Mouse (Mus musculus): ENCODE measurements around the gene Gm45062. TPM values are rescaled to one million over a fixed set of nuclear protein-coding genes. Genes with fewer than 3 reads are reported as not detected.

Gene Gm45062
- polyA plus RNA-seq, 1 experiment from 2014 or later = 16.2 TPM

DNA sequence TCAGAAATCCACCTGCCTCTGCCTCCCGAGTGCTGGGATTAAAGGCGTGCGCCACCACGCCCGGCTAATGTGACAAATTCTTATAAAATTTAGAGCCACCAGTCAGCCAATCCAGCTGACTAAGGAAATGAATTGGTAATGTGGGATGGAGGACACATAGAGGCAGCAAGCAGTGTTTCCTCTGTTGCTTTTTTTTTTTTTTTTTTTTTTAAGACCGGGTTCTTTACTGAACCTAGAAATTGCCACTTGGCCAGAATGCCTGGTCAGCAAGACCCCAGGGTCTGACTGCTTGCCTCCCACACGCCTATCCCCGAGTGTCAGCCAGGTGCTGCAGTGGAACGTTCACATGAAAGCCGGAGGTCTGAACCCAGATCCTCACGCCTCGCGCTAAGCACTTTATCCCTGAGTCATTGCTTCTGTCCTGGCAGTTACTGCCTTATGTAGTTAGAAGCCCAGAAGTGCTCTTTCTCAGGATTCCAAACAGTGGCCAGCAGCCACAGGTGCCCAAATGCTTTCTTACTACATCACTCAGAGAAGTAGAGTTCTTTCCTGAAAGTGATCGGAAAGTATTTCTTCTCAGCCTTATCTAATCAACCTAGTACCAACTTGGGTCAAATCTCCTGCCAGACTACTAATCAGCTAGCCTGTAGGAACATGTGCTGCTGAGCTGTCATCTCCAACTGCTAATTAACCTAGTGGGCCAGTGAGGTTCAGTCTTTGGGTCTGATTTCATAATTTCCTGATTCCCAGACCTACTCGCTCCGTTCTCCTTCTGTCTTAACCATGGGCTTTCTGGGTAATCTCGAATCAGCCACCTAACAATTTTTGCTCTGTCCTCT is 225.4 kb downstream of the Gm45062 start:
- Histone ChIP-seq H3K27ac (no peak overlapping the region), H3K9me3 (replicated peaks) (no peaks in the 10 kb centered on the region), H3K4me1 (peaks cover 13% of the 10 kb centered on the region), H3K27me3 (ENCODE audit: low read depth, poor library complexity, severe bottlenecking) (no peaks in the 10 kb centered on the region), H3K4me3 (no peak overlapping the region), H3K36me3 (no peaks in the 10 kb centered on the region)
- 90% methylated on average over 17 of the region's 17 CpGs for WGBS
- no peak for DNase-seq (ENCODE audit: low spot score)

DNA sequence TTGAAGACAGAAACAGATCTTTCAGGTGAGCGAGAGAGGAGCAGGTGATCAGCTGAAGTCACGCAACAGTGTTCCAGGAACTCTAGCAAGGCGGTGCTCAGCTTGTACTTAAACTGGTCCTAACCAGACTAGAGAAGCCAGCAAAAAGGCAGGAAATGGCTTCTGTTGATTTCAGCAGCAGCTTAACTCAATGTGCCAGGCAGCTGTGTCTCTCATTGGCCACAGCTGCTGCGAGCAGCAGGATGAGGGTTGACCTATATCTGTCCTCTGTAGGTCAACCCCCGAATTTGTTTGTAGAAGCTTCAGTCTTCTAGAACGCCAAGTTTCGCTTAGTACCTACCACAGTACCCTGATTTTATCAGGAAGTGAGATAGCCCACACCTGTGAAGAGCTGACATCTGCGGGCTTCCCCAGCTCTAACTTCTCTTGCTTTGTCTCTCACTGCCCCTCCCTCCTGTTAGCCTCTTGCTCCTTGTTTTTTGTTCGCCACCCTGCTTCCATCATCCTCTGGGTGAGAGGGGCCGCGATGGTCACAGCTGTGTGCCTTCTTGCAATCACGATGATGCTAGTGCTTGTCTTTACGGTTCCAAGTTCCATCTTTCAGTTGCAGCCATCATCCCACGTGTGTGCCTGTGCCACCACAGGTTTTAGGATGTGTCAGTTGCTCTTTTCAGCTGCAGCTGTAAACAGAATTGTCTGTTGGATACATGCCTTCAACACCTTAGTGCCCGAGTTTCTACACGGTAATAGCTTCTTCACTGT is 226.3 kb downstream of the Gm45062 start:
- no peak overlapping the region for H3K4me3 ChIP-seq
- WGBS = 88% methylated on average over 16 of the region's 16 CpGs
- H3K27me3 ChIP-seq (ENCODE audit: low read depth, poor library complexity, severe bottlenecking) = no peaks in the 10 kb centered on the region
- no peak overlapping the region for H3K27ac ChIP-seq
- no peaks in the 10 kb centered on the region for H3K9me3 ChIP-seq (replicated peaks)
- no peak for DNase-seq (ENCODE audit: low spot score)
- peaks cover 13% of the 10 kb centered on the region for H3K4me1 ChIP-seq
- H3K36me3 ChIP-seq = no peaks in the 10 kb centered on the region

DNA sequence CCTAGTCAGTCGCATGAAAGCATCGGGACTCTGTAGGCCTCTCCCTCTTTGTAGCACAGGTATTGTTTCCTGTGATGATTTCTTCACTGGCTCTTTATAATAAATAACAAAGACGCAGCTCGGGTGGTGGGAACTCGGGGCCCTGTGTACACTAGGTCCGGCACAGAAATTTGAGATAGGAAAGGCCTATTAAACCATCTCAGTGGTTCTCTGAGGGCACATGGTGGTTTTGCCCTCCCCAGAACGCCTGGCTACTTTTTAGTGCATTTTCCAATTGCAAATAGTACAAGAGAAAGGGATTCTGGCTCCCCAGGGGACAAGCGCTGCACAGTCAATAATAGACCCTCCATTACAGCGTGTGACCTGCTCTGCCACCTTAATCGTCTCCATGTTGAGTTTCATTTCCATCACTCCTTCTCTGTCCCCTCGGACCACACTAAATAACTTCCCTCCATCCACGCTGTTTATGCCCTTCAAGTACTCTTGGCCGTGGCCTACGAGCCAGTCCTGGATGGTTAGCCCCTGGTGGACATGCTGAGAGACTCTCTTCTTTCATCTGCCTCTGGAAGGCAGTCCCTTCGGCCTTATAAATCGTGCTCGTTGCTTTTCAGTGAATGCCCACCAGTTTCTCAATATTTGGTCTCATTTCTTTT is 227.3 kb downstream of the Gm45062 start:
- 89% methylated on average over 17 of the region's 17 CpGs for WGBS
- no peaks in the 10 kb centered on the region for H3K9me3 ChIP-seq (replicated peaks)
- DNase-seq (ENCODE audit: low spot score) = no peak
- H3K27me3 ChIP-seq (ENCODE audit: low read depth, poor library complexity, severe bottlenecking) = no peaks in the 10 kb centered on the region
- no peaks in the 10 kb centered on the region for H3K36me3 ChIP-seq
- H3K4me3 ChIP-seq = no peak overlapping the region
- peak overlapping the region; percentile 44; the same call in 1 of the 2 replicates for H3K27ac ChIP-seq
- peaks cover 13% of the 10 kb centered on the region for H3K4me1 ChIP-seq

DNA sequence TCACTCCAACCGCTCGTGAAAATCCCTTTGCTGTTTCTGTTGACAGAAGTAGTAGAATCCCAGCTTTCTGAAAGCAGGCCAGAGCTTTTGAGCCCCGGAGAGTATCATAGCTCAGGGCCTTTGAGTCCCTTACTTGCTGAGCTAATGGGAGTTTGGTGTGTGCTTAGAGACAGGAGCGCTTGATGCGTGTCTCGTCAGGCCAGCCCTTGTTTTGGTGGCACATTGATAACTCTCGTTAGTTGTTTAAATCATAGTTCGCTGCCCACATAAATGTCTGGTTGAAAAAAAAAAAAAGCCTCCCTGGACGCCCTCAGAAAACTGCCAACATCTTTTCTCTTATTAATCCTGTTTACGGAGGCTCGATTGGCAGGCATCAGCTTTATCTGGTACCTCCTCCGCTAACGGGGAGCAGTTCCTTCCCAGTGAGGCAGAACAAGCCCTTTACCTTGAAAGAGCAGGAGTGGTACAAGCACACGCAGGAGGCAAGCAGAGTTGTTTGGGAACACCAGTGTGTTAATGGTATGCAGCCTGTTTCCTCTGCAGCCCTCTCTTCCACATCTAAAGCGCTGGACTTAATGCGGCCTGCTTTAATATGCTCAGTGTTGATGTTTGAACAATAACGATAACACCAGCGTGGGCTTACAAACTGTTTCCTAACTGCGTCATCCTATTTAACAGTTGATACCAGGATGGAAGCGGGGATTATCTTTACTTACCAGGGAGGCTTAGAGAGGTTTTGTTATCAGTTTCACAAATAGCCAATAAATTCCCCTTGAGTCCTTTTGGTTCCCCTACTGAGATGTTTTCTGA is 228.0 kb downstream of the Gm45062 start:
- no peaks in the 10 kb centered on the region for H3K36me3 ChIP-seq
- H3K27ac ChIP-seq = peak overlapping the region; percentile 44; the same call in 1 of the 2 replicates
- no peaks in the 10 kb centered on the region for H3K27me3 ChIP-seq (ENCODE audit: low read depth, poor library complexity, severe bottlenecking)
- no peak for DNase-seq (ENCODE audit: low spot score)
- peaks cover 13% of the 10 kb centered on the region for H3K4me1 ChIP-seq
- H3K4me3 ChIP-seq = no peak overlapping the region
- WGBS = 68% methylated on average over 20 of the region's 20 CpGs
- H3K9me3 ChIP-seq (replicated peaks) = no peaks in the 10 kb centered on the region

DNA sequence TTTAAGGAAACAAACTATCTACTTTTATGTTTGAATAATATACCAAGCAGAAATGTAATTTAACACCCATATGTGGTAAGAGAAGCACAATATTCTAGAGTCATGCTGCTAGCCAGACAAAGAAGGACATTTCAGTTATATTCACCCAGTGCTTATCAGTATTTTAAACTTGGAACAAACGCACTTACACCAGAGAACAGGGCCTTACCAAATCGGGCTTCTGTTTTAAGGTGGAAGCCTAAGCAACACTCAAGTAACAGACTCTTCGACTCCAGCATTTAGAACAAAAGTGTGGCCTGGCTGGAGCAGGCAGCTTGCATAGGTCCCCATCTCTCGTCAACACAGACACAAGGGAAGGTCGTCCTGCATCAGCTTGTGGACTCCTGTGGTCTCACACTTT is 229.0 kb downstream of the Gm45062 start:
- H3K4me1 ChIP-seq = peaks cover 13% of the 10 kb centered on the region
- H3K4me3 ChIP-seq = no peak overlapping the region
- 63% methylated on average over 5 of the region's 5 CpGs for WGBS
- H3K27me3 ChIP-seq (ENCODE audit: low read depth, poor library complexity, severe bottlenecking) = no peaks in the 10 kb centered on the region
- H3K27ac ChIP-seq = no peak overlapping the region
- H3K9me3 ChIP-seq (replicated peaks) = no peaks in the 10 kb centered on the region
- no peaks in the 10 kb centered on the region for H3K36me3 ChIP-seq
- DNase-seq (ENCODE audit: low spot score) = no peak

DNA sequence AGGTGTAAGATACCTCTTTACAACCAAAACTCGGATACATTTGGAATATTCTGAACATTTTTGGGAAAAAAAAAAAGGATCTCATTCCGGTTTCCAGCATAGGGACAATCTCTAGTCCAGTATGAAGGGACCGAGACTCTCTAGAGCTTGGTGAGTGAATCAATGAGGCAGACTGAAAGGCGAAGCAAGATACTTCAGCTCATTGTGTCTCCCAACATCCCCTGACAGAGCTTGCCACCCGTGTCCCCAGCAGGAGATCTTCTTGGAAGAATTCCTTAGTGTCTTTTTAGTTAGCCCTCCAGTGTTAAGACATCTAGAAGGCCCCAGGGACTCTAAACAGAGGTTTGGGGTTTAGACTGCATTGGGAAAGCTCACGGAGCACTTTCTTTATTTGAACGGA is 230.0 kb downstream of the Gm45062 start:
- DNase-seq (ENCODE audit: low spot score) = no peak
- Histone ChIP-seq H3K4me3 (no peak overlapping the region), H3K36me3 (no peaks in the 10 kb centered on the region), H3K4me1 (peaks cover 13% of the 10 kb centered on the region), H3K27ac (no peak overlapping the region), H3K9me3 (replicated peaks) (no peaks in the 10 kb centered on the region), H3K27me3 (ENCODE audit: low read depth, poor library complexity, severe bottlenecking) (no peaks in the 10 kb centered on the region)
- 82% methylated on average over 7 of the region's 7 CpGs for WGBS

DNA sequence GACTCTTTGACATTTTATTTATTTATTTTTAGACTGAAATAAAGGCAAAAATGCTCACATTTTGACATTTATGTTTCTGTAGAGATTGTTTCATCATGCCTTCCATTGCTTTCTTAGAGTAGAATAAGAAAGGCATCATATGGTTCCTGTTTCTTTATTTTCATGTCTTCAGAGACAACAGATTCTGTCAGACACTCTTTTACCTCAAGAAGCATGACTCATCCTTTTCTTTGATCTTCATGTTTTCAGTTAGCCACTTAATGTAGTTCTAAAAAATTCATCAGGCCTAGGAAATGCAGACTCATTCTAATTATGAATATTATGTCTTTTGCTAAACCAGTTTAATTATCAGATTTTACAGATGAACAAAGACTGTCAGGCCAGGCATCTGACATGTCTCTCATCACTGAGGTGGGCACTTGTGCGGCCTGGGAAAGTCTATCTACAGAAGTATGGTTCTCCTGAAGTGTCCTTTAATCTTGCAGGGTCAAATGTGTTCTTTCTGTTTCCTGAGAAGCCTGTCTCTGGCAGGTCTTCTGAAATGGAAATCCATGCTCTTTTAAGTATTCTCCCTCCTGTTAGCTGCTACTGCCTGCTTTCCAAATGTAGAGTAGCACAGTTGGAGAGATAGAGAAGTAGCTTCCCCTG is 230.8 kb downstream of the Gm45062 start:
- DNase-seq (ENCODE audit: low spot score) = no peak
- no peaks in the 10 kb centered on the region for H3K9me3 ChIP-seq (replicated peaks)
- H3K27ac ChIP-seq = no peak overlapping the region
- H3K27me3 ChIP-seq (ENCODE audit: low read depth, poor library complexity, severe bottlenecking) = no peaks in the 10 kb centered on the region
- 82% methylated on average over 1 of the region's 1 CpGs for WGBS
- no peak overlapping the region for H3K4me3 ChIP-seq
- no peaks in the 10 kb centered on the region for H3K36me3 ChIP-seq
- peaks cover 13% of the 10 kb centered on the region for H3K4me1 ChIP-seq

DNA sequence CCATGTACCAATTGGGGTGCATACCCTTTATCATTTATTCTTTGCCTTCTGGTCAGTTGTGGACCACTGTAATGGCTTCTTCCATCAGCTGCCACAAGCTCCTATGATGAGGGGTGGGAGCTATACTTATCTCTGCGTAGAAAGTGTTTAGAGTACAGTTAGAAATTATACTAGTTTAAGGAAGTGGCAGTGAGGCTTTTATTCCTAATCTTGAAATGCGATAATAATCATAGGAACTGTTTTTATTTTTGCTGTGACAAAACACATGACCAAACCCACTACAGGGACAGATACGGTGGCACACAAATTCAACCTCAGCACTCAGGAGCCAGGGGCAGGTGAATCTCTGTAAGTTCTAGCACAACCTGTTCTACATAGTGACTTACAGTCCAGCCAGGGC is 233.0 kb downstream of the Gm45062 start:
- Histone ChIP-seq H3K4me1 (no peaks in the 10 kb centered on the region), H3K27me3 (ENCODE audit: low read depth, poor library complexity, severe bottlenecking) (no peaks in the 10 kb centered on the region), H3K9me3 (replicated peaks) (no peaks in the 10 kb centered on the region), H3K27ac (no peak overlapping the region), H3K4me3 (no peak overlapping the region), H3K36me3 (no peaks in the 10 kb centered on the region)
- 93% methylated on average over 3 of the region's 3 CpGs for WGBS
- no peak for DNase-seq (ENCODE audit: low spot score)

DNA sequence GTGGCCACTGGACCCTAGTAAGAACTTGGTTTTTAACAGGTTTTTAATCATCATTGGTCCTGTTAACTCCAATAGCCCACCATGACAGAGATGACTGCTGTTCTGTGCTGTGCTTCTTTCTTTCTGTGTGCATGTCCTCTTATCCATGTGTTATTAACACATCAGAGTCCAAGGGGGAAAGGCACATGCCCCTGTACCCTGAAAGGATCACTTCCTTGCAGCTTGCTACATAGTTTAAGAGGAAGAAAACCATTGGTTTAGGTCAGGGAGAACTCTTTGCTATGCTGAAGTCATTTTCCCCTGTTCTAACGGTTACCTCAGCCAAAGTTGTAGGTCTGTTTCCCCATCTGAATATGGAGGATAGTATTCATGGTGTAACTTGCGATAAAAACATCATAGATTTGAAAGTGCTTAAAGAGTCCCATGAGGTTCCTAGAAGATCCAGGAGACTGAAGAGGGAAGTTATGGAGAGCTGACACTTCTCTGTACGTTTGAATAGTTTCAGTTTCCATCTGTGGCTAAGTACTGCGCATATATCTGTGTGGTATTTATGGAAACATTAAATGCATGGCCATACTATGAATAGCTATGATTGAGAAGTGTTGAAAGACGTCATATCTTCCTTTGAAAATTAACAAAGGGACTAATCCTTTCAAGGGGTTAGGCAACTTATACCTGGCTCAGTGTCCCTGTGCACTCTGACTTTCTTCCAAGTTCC is 236.0 kb downstream of the Gm45062 start:
- Histone ChIP-seq H3K4me3 (no peak overlapping the region), H3K36me3 (no peaks in the 10 kb centered on the region), H3K27ac (no peak overlapping the region), H3K9me3 (replicated peaks) (no peaks in the 10 kb centered on the region), H3K27me3 (ENCODE audit: low read depth, poor library complexity, severe bottlenecking) (no peaks in the 10 kb centered on the region), H3K4me1 (no peaks in the 10 kb centered on the region)
- WGBS = 92% methylated on average over 5 of the region's 5 CpGs
- no peak for DNase-seq (ENCODE audit: low spot score)

DNA sequence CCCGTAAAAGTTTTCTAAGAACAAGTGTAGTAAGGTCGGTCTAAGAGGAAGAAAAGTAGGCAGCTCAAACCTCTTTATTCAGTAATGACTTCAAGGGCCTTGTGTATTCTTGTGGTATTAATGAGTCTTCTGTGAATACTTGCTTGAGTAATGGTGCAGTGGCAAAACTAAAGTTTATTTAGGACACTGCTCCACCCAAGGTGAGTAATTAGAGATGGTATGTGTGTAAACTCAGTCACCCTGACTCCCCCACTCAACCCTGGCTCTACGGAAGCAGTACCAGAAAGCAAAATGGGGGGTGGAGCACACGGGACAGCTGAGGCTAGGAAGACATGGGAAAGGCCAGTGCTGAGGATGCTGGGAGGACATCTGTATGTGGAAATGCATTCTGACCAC is 236.6 kb downstream of the Gm45062 start:
- Histone ChIP-seq H3K36me3 (no peaks in the 10 kb centered on the region), H3K4me3 (no peak overlapping the region), H3K4me1 (no peaks in the 10 kb centered on the region), H3K27me3 (ENCODE audit: low read depth, poor library complexity, severe bottlenecking) (no peaks in the 10 kb centered on the region), H3K9me3 (replicated peaks) (no peaks in the 10 kb centered on the region), H3K27ac (no peak overlapping the region)
- WGBS = 81% methylated on average over 4 of the region's 4 CpGs
- DNase-seq (ENCODE audit: low spot score) = no peak

DNA sequence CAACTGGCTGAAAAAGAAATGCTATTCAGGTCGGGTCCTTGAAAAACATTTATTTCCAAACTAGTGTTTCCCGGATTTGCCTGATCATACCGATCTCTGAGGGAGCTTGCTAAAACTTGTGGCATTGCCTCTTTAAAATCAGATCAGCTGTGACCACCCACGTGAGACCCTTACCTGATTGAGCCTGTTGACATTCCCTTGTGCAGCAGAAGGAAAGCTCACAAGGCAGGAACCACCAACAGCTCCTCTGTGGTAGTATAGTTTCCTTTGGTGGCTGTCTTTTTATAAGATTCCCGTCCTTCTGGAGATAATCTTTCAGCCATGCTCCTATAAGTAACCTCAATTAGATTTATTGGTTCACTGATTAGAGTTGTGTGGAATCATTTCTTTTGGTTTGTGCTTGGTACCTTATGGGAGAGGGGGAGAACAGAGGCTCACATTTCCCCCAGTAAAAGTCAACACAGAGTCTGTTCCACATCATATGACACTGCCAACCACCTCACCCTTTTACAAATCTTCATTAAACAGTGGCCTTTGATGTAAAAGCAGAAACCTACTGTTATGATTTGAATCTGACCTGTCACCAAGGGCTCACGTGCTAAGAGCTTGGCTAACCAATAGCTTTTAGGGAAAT is 238.1 kb downstream of the Gm45062 start:
- Histone ChIP-seq H3K27ac (no peak overlapping the region), H3K36me3 (no peaks in the 10 kb centered on the region), H3K4me1 (no peaks in the 10 kb centered on the region), H3K4me3 (no peak overlapping the region), H3K27me3 (ENCODE audit: low read depth, poor library complexity, severe bottlenecking) (no peaks in the 10 kb centered on the region), H3K9me3 (replicated peaks) (no peaks in the 10 kb centered on the region)
- DNase-seq (ENCODE audit: low spot score) = no peak
- 64% methylated on average over 6 of the region's 6 CpGs for WGBS
